Mouse (Mus musculus): ENCODE data around the gene Csrp3. TPM values are rescaled to one million over a fixed set of nuclear protein-coding genes. Genes with fewer than 3 reads are reported as not detected.

The Csrp3 gene
- polyA plus RNA-seq, 1 experiment from 2014 or later, result 6.0 TPM

- Histone ChIP-seq H3K9ac (peak overlapping the region; percentile 80), H3K36me3 (0 out of 2 replicates have a peak, but pooled peaks cover 4% of the 10 kb centered on the region), H3K27ac (no peak overlapping the region), H3K4me3 (peak overlapping the region; percentile 86), H3K9me3 (no peaks in the 10 kb centered on the region), H3K4me2 (replicated peaks) (peak overlapping the region; percentile 79), H3K4me1 (peaks cover 9% of the 10 kb centered on the region), H3K27me3 (peaks cover 16% of the 10 kb centered on the region; the same call in 1 of the 2 replicates)
- ATAC-seq (ENCODE audit: insufficient number of reproducible peaks, insufficient read depth, low FRiP score, low TSS enrichment), result no peak
- 1% methylated on average over 28 of the region's 28 CpGs for WGBS
Observed at GRCm38 (mm10) chr7:48881971-48882609, 34.3 kb upstream of the Csrp3 start.

- H3K4me2 ChIP-seq (replicated peaks), result peak within 1 kb of the TSS; percentile 79
- 0 out of 2 replicates have a peak, but pooled peaks cover 4% of the 10 kb centered on the region for H3K36me3 ChIP-seq
- peaks cover 16% of the 10 kb centered on the region; the same call in 1 of the 2 replicates for H3K27me3 ChIP-seq
- ATAC-seq (ENCODE audit: insufficient number of reproducible peaks, insufficient read depth, low FRiP score, low TSS enrichment), result peak; percentile 85
- H3K9ac ChIP-seq, result peak within 1 kb of the TSS; percentile 80
- H3K27ac ChIP-seq, result peak within 1 kb of the TSS; percentile 88
- H3K4me1 ChIP-seq, result peaks cover 9% of the 10 kb centered on the region
- WGBS, result under 1% methylated on average over 41 of the region's 41 CpGs
- H3K4me3 ChIP-seq, result peak within 1 kb of the TSS; percentile 86
- no peaks in the 10 kb centered on the region for H3K9me3 ChIP-seq
Observed at GRCm38 (mm10) chr7:48881486-48881885, 33.7 kb upstream of the Csrp3 start, which contains the start of gene E2f8. TSS of gene E2f8 (minus strand) at chr7:48881596.

- ATAC-seq (ENCODE audit: insufficient number of reproducible peaks, insufficient read depth, low FRiP score, low TSS enrichment), result peak; percentile 97
- Histone ChIP-seq H3K4me3 (peak overlapping the region; percentile 86), H3K9ac (peak overlapping the region; percentile 80), H3K4me1 (peaks cover 9% of the 10 kb centered on the region), H3K27ac (peak overlapping the region; percentile 88), H3K36me3 (peaks cover 8% of the 10 kb centered on the region; the same call in 1 of the 2 replicates), H3K9me3 (no peaks in the 10 kb centered on the region), H3K27me3 (peaks cover 16% of the 10 kb centered on the region; the same call in 1 of the 2 replicates), H3K4me2 (replicated peaks) (peak overlapping the region; percentile 79)
- WGBS, result under 1% methylated on average over 74 of the region's 77 CpGs
Observed at GRCm38 (mm10) chr7:48880591-48881481, 33.0 kb upstream of the Csrp3 start.

- Histone ChIP-seq H3K4me3 (peak overlapping the region; percentile 26), H3K27ac (no peak overlapping the region), H3K36me3 (peaks cover 18% of the 10 kb centered on the region), H3K4me2 (replicated peaks) (peak overlapping the region; percentile 45), H3K9me3 (no peaks in the 10 kb centered on the region), H3K4me1 (peaks cover 9% of the 10 kb centered on the region), H3K9ac (peak overlapping the region; percentile 27; the same call in 1 of the 2 replicates), H3K27me3 (peaks cover 12% of the 10 kb centered on the region; the same call in 1 of the 2 replicates)
- ATAC-seq (ENCODE audit: insufficient number of reproducible peaks, insufficient read depth, low FRiP score, low TSS enrichment), result no peak
- WGBS, result 43% methylated on average over 3 of the region's 3 CpGs
Observed at GRCm38 (mm10) chr7:48879574-48879973, 31.7 kb upstream of the Csrp3 start.

DNA sequence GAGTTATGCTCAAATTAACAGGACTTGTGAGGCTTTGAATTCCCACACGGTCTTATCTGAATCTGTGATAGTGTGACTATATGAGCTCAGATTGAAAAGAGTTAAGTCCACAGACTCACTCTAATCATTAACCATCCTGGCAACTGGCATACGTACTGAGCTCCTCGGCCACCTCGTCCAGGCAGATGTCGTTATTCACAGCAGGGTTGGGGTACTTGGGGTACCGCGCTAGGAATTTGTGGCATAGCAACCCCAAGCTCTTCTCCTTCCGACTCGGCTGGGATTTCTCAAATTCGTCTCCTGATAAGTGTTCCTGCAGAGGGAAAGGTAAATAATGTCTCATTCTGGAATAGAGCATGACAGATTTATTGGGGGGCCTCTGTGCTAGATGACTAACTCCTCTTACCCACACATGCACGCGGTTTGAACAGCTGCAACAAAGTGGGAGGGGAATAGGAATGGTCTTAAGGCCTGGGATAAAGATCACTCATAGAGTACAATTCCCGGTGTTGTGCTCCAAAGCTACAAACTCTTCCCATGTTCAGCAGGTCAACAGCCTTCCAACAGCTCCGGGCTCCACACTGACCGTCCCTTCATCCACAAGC, 30.1 kb upstream of the Csrp3 start:
- Histone ChIP-seq H3K36me3 (peaks cover 35% of the 10 kb centered on the region), H3K9ac (no peak overlapping the region), H3K4me2 (replicated peaks) (no peak overlapping the region), H3K27ac (no peak overlapping the region), H3K9me3 (no peaks in the 10 kb centered on the region), H3K4me3 (no peak overlapping the region), H3K4me1 (peaks cover 9% of the 10 kb centered on the region), H3K27me3 (peaks cover 6% of the 10 kb centered on the region; the same call in 1 of the 2 replicates)
- ATAC-seq (ENCODE audit: insufficient number of reproducible peaks, insufficient read depth, low FRiP score, low TSS enrichment), result no peak
- WGBS, result 92% methylated on average over 15 of the region's 15 CpGs

DNA sequence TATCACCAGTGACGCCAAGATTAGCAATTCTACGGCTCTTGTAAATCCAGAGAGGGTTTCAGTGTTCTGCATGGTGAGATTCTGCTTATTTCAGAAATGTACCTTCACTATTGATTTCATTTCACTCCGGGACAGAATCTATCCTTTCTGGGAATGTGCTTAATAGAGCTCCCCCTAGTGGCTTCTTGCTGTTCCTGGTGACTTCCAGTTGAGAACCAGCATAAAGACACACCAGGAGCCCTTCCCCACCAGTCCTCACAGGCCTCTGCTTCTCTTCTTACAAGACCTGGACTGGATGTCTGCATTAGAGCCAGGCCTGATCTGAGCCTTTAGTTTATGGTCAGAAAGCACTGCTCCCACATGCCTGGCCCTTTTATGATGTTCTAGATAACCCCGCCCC, 28.7 kb upstream of the Csrp3 start:
- H3K27me3 ChIP-seq, result no peaks in the 10 kb centered on the region
- H3K9ac ChIP-seq, result no peak overlapping the region
- H3K36me3 ChIP-seq, result peaks cover 48% of the 10 kb centered on the region
- peaks cover 9% of the 10 kb centered on the region for H3K4me1 ChIP-seq
- H3K9me3 ChIP-seq, result no peaks in the 10 kb centered on the region
- 74% methylated on average over 4 of the region's 4 CpGs for WGBS
- H3K4me2 ChIP-seq (replicated peaks), result no peak overlapping the region
- H3K27ac ChIP-seq, result no peak overlapping the region
- no peak overlapping the region for H3K4me3 ChIP-seq
- no peak for ATAC-seq (ENCODE audit: insufficient number of reproducible peaks, insufficient read depth, low FRiP score, low TSS enrichment)

GRCm38 (mm10) chr7:48875096-48875495, 27.3 kb upstream of the Csrp3 start:
- no peak overlapping the region for H3K4me2 ChIP-seq (replicated peaks)
- peaks cover 6% of the 10 kb centered on the region for H3K4me1 ChIP-seq
- no peak overlapping the region for H3K9ac ChIP-seq
- no peak overlapping the region for H3K27ac ChIP-seq
- H3K4me3 ChIP-seq, result no peak overlapping the region
- ATAC-seq (ENCODE audit: insufficient number of reproducible peaks, insufficient read depth, low FRiP score, low TSS enrichment), result no peak
- H3K36me3 ChIP-seq, result peaks cover 63% of the 10 kb centered on the region
- H3K9me3 ChIP-seq, result no peaks in the 10 kb centered on the region
- no peaks in the 10 kb centered on the region for H3K27me3 ChIP-seq
- 92% methylated on average over 14 of the region's 14 CpGs for WGBS

DNA sequence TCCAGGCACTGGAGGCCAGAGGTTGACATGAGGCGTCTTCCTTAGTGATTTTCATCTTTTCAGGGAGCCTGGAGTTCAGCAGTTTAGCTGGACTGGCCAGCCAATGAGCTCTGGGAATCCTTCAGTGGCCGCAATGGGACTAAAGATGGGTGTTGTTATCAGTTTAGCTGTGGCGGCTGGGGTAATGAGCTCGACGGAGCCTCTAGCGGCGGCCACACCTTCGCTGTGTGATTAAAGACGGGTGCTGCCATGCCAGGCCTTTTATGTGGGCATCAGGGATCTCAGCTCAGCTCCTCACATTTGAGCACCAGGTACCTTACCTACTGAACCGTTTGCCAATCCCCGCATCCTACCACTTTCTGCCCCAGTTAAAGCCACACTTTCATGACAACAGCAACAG, 23.5 kb upstream of the Csrp3 start:
- no peaks in the 10 kb centered on the region for H3K4me1 ChIP-seq
- H3K27me3 ChIP-seq, result no peaks in the 10 kb centered on the region
- no peak overlapping the region for H3K4me3 ChIP-seq
- no peak overlapping the region for H3K4me2 ChIP-seq (replicated peaks)
- no peaks in the 10 kb centered on the region for H3K9me3 ChIP-seq
- 87% methylated on average over 11 of the region's 11 CpGs for WGBS
- peaks cover 84% of the 10 kb centered on the region for H3K36me3 ChIP-seq
- H3K27ac ChIP-seq, result no peak overlapping the region
- no peak for ATAC-seq (ENCODE audit: insufficient number of reproducible peaks, insufficient read depth, low FRiP score, low TSS enrichment)
- no peak overlapping the region for H3K9ac ChIP-seq

- 93% methylated on average over 21 of the region's 21 CpGs for WGBS
- Histone ChIP-seq H3K36me3 (peaks cover 84% of the 10 kb centered on the region), H3K27ac (no peak overlapping the region), H3K9me3 (no peaks in the 10 kb centered on the region), H3K9ac (no peak overlapping the region), H3K4me1 (no peaks in the 10 kb centered on the region), H3K27me3 (no peaks in the 10 kb centered on the region), H3K4me2 (replicated peaks) (no peak overlapping the region), H3K4me3 (no peak overlapping the region)
- no peak for ATAC-seq (ENCODE audit: insufficient number of reproducible peaks, insufficient read depth, low FRiP score, low TSS enrichment)
Observed at GRCm38 (mm10) chr7:48870579-48871180, 22.8 kb upstream of the Csrp3 start.

DNA sequence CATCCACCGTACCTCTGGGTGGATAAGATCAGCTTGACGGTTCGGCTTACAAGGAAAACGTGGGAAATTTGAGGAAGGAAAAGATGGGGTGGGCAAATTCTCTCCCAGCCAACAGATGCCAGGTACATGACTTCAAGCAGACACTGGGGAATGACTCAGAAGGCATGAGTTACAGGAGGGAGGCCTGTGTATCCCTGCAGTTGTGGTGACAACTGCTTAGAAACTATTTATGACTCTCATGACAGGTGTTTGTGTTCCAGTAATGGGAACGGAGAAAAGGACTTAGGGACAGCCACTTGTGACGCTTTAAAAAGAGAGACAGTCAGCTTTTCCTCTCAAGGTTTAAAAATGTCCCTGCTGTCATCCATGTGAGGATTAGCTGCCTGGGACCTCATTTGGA, 22.3 kb upstream of the Csrp3 start:
- H3K27me3 ChIP-seq, result no peaks in the 10 kb centered on the region
- no peak overlapping the region for H3K4me3 ChIP-seq
- H3K9me3 ChIP-seq, result no peaks in the 10 kb centered on the region
- no peak for ATAC-seq (ENCODE audit: insufficient number of reproducible peaks, insufficient read depth, low FRiP score, low TSS enrichment)
- 83% methylated on average over 6 of the region's 6 CpGs for whole genome bisulfite sequencing
- H3K9ac ChIP-seq, result no peak overlapping the region
- H3K4me1 ChIP-seq, result no peaks in the 10 kb centered on the region
- no peak overlapping the region for H3K27ac ChIP-seq
- H3K4me2 ChIP-seq (replicated peaks), result no peak overlapping the region
- H3K36me3 ChIP-seq, result peaks cover 86% of the 10 kb centered on the region

GRCm38 (mm10) chr7:48867576-48867975, 19.7 kb upstream of the Csrp3 start:
- WGBS, result 93% methylated on average over 18 of the region's 18 CpGs
- no peaks in the 10 kb centered on the region for H3K4me1 ChIP-seq
- H3K4me3 ChIP-seq, result no peak overlapping the region
- H3K4me2 ChIP-seq (replicated peaks), result no peak overlapping the region
- H3K27me3 ChIP-seq, result no peaks in the 10 kb centered on the region
- peaks cover 62% of the 10 kb centered on the region for H3K36me3 ChIP-seq
- ATAC-seq (ENCODE audit: insufficient number of reproducible peaks, insufficient read depth, low FRiP score, low TSS enrichment), result no peak
- H3K9ac ChIP-seq, result no peak overlapping the region
- no peak overlapping the region for H3K27ac ChIP-seq
- no peaks in the 10 kb centered on the region for H3K9me3 ChIP-seq

Data from embryonic facial prominence, embryonic 12.5 days (tissue).